Mouse (Mus musculus) liver, postnatal 0 days (tissue): ENCODE measurements around the gene Sorcs2.

Experiments
- CTCF ChIP-seq: sonication (generic); IDR thresholded peaks from 2 replicates; pipeline ENCODE4 v1.5.1; 2016; ENCODE audit warnings: antibody characterized with exemption, low read depth
- EP300 ChIP-seq: IDR thresholded peaks from 2 replicates; pipeline ENCODE4 v1.6.1; 2016; ENCODE audit warnings: antibody characterized with exemption, low read depth, mild to moderate bottlenecking

DNA sequence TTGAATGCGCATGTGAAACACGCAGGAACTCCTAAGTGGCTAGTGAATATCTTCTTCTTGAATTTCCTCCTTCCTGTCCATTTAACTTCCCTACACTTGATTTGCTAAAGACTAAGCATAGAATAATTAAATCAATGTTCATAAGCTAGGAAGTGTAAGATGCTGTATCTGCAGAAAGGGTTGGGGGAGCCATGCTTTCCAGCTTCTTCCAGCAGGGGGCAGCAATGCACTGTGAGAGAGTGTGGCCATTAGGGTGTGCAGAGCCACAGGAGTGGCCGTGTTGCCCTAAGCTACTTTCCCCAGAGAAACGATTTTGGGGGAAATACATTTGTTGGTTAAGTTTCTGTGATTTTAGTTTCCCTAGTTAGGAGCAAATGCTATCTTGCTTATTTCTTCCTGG is 416.0 kb downstream of the Sorcs2 start:
- TF ChIP-seq CTCF (peak; percentile 92), EP300 (no peak)
